Mouse (Mus musculus): ENCODE data around the gene Mfsd9.

DNA sequence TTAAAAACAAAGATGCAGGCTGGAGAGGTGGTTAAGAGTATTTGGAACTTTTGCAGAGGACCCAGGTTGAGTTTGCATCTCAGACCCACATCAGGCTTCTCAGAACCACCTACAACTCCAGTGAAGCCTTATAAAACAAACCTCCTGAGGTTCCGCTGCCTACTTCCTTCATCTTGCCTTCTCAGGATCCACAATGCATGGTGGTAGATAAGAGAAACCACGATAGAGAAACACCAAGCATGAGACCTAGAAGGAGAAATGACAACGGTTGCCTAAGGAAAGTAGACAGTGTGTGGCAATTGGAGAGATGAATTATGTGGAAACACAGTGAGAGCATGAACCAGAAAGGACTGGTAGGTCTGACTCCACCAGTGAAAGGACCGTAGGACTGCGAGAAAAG is 10.4 kb upstream of the Mfsd9 start:
- TF ChIP-seq CTCF (conservative IDR thresholded peaks at IDR 0.05; ENCODE audit: insufficient read depth, insufficient read length, low read depth, low read length): no peak
- TF ChIP-seq POLR2A (IDR thresholded peaks at IDR 0.05; ENCODE audit: low read depth, low read length): no peak

All from kidney, adult 2 months (tissue).